Mouse (Mus musculus): ENCODE data around the gene Brsk1. TPM values are rescaled to one million over a fixed set of nuclear protein-coding genes. Genes with fewer than 3 reads are reported as not detected.

Gene Brsk1
- total and polyA plus RNA-seq, 2 experiments: 0.09 to 0.40 TPM

DNA sequence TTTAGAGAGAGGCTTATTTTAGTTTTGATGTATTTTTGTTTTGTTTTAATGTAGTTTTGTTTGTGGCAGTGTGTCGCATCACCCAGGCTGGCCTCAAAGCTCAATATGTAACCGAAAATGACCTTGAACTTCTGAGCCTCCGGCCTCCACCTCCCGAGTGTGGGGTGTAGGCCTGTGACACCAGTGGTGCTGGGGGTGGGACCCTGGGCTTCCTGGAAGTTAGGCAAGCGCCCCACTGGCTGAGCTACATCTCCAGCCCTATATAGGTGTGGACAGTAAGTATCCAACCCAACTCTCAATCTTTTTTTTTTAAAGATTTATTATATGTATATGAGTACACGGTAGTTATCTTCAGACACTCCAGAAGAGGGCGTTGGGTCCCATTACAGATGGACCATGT, 12.8 kb downstream of the Brsk1 start:
- WGBS: 75% methylated on average over 7 of the region's 7 CpGs

GRCm38 (mm10) chr7:4705098-4705497, 14.7 kb downstream of the Brsk1 start:
- H3K36me3 ChIP-seq (ENCODE audit: control insufficient read depth, insufficient read depth, low read length): no peaks in the 10 kb centered on the region
- no peak for DNase-seq (ENCODE audit: extremely low read depth, low read depth, low spot score)
- no peak overlapping the region for H3K27ac ChIP-seq (replicated peaks; ENCODE audit: insufficient read depth, low read depth, low read length)
- peak overlapping the region; percentile 15; the same call in 1 of the 2 replicates for H3K9ac ChIP-seq (ENCODE audit: low read depth, low read length)
- no peaks in the 10 kb centered on the region for H3K79me2 ChIP-seq (ENCODE audit: control insufficient read depth, insufficient read depth, low read length)
- H3K4me1 ChIP-seq (ENCODE audit: control insufficient read depth, insufficient read depth, low read length): no peaks in the 10 kb centered on the region
- H3K27me3 ChIP-seq (ENCODE audit: control insufficient read depth, insufficient read depth, low read length): no peaks in the 10 kb centered on the region
- no peak overlapping the region for H3K4me3 ChIP-seq (ENCODE audit: insufficient read depth, low read depth, low read length)
- TF ChIP-seq POLR2A (IDR thresholded peaks at IDR 0.05; ENCODE audit: extremely low read depth, insufficient read depth, low read length) (no peak), CTCF (IDR thresholded peaks at IDR 0.05; ENCODE audit: low read depth, low read length) (peak; percentile 64; the same call in 1 of the 2 replicates)
- 48% methylated on average over 18 of the region's 18 CpGs for WGBS

More for the DNA sequence above, 12.8 kb downstream of the Brsk1 start:
- no peaks in the 10 kb centered on the region for H3K36me3 ChIP-seq (ENCODE audit: control insufficient read depth, insufficient read depth, low read length)
- no peaks in the 10 kb centered on the region for H3K79me2 ChIP-seq (ENCODE audit: control insufficient read depth, insufficient read depth, low read length)
- H3K27me3 ChIP-seq (ENCODE audit: control insufficient read depth, insufficient read depth, low read length): no peaks in the 10 kb centered on the region
- no peak for DNase-seq (ENCODE audit: extremely low read depth, low read depth, low spot score)
- no peak overlapping the region for H3K9ac ChIP-seq (ENCODE audit: low read depth, low read length)
- H3K4me1 ChIP-seq (ENCODE audit: control insufficient read depth, insufficient read depth, low read length): no peaks in the 10 kb centered on the region
- H3K4me3 ChIP-seq (ENCODE audit: insufficient read depth, low read depth, low read length): no peak overlapping the region
- H3K27ac ChIP-seq (replicated peaks; ENCODE audit: insufficient read depth, low read depth, low read length): no peak overlapping the region
- TF ChIP-seq POLR2A (IDR thresholded peaks at IDR 0.05; ENCODE audit: extremely low read depth, insufficient read depth, low read length): no peak
- TF ChIP-seq CTCF (IDR thresholded peaks at IDR 0.05; ENCODE audit: low read depth, low read length): no peak

DNA sequence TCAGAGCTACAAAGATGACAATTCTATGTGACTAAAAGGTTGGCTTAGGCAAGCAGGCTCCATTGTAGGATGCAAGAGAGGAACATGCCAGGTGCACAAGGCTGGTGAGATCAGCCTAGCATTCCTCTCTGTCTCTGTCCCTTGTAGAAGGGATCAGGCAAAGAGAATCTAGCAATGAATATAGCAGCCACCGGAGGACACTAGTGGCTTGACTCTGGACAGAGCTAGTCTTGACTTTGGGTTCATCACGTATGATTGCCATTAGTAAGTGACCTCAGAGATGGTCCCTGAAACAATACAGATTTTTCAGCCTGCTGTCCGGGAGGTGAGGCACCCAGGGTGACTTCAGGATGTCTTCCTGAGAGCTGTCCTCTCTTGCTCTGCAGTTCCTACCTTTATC, 22.2 kb downstream of the Brsk1 start:
- no peak for TF ChIP-seq CTCF (IDR thresholded peaks at IDR 0.05; ENCODE audit: low read depth, low read length)
- TF ChIP-seq POLR2A (IDR thresholded peaks at IDR 0.05; ENCODE audit: extremely low read depth, insufficient read depth, low read length): no peak
- H3K4me1 ChIP-seq (ENCODE audit: control insufficient read depth, insufficient read depth, low read length): no peaks in the 10 kb centered on the region
- DNase-seq (ENCODE audit: extremely low read depth, low read depth, low spot score): no peak
- H3K36me3 ChIP-seq (ENCODE audit: control insufficient read depth, insufficient read depth, low read length): no peaks in the 10 kb centered on the region
- no peak overlapping the region for H3K4me3 ChIP-seq (ENCODE audit: insufficient read depth, low read depth, low read length)
- no peaks in the 10 kb centered on the region for H3K79me2 ChIP-seq (ENCODE audit: control insufficient read depth, insufficient read depth, low read length)
- H3K27me3 ChIP-seq (ENCODE audit: control insufficient read depth, insufficient read depth, low read length): no peaks in the 10 kb centered on the region
- no peak overlapping the region for H3K9ac ChIP-seq (ENCODE audit: low read depth, low read length)
- WGBS: 71% methylated on average over 3 of the region's 3 CpGs
- no peak overlapping the region for H3K27ac ChIP-seq (replicated peaks; ENCODE audit: insufficient read depth, low read depth, low read length)

GRCm38 (mm10) chr7:4716955-4717354, 26.6 kb downstream of the Brsk1 start:
- no peaks in the 10 kb centered on the region for H3K36me3 ChIP-seq (ENCODE audit: control insufficient read depth, insufficient read depth, low read length)
- no peak for TF ChIP-seq CTCF (IDR thresholded peaks at IDR 0.05; ENCODE audit: low read depth, low read length)
- TF ChIP-seq POLR2A (IDR thresholded peaks at IDR 0.05; ENCODE audit: extremely low read depth, insufficient read depth, low read length): no peak
- no peaks in the 10 kb centered on the region for H3K79me2 ChIP-seq (ENCODE audit: control insufficient read depth, insufficient read depth, low read length)
- no peak overlapping the region for H3K4me3 ChIP-seq (ENCODE audit: insufficient read depth, low read depth, low read length)
- WGBS: 69% methylated on average over 6 of the region's 6 CpGs
- H3K27me3 ChIP-seq (ENCODE audit: control insufficient read depth, insufficient read depth, low read length): no peaks in the 10 kb centered on the region
- no peak for DNase-seq (ENCODE audit: extremely low read depth, low read depth, low spot score)
- no peaks in the 10 kb centered on the region for H3K4me1 ChIP-seq (ENCODE audit: control insufficient read depth, insufficient read depth, low read length)
- no peak overlapping the region for H3K9ac ChIP-seq (ENCODE audit: low read depth, low read length)
- no peak overlapping the region for H3K27ac ChIP-seq (replicated peaks; ENCODE audit: insufficient read depth, low read depth, low read length)

DNA sequence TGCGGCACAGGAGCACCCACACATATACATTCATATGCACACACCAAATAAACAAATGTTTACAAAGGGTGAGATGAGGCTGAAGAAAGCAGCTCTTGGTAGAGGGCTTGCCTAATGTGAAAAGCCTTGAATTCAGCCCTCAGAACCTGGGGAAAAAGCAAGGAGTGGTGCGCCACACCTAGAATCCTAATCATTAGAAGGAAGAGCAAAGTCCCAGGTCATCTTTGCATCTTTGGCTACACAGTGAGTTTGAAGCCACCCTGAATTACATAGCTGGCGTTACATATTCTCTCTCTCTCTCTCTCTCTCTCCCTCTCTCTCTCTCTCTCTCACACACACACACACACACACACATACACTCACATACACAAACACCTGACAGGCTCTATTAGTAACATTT, 28.9 kb downstream of the Brsk1 start:
- H3K27me3 ChIP-seq (ENCODE audit: control insufficient read depth, insufficient read depth, low read length): peaks cover 3% of the 10 kb centered on the region; the same call in 1 of the 2 replicates
- WGBS: 94% methylated on average over 3 of the region's 3 CpGs
- no peaks in the 10 kb centered on the region for H3K79me2 ChIP-seq (ENCODE audit: control insufficient read depth, insufficient read depth, low read length)
- H3K36me3 ChIP-seq (ENCODE audit: control insufficient read depth, insufficient read depth, low read length): no peaks in the 10 kb centered on the region
- H3K4me1 ChIP-seq (ENCODE audit: control insufficient read depth, insufficient read depth, low read length): no peaks in the 10 kb centered on the region
- no peak overlapping the region for H3K4me3 ChIP-seq (ENCODE audit: insufficient read depth, low read depth, low read length)
- H3K9ac ChIP-seq (ENCODE audit: low read depth, low read length): no peak overlapping the region
- H3K27ac ChIP-seq (replicated peaks; ENCODE audit: insufficient read depth, low read depth, low read length): no peak overlapping the region
- DNase-seq (ENCODE audit: extremely low read depth, low read depth, low spot score): no peak
- TF ChIP-seq CTCF (IDR thresholded peaks at IDR 0.05; ENCODE audit: low read depth, low read length): no peak
- no peak for TF ChIP-seq POLR2A (IDR thresholded peaks at IDR 0.05; ENCODE audit: extremely low read depth, insufficient read depth, low read length)

- WGBS: 33% methylated on average over 12 of the region's 12 CpGs
- TF ChIP-seq POLR2A (IDR thresholded peaks at IDR 0.05; ENCODE audit: extremely low read depth, insufficient read depth, low read length): no peak
- no peak for TF ChIP-seq CTCF (IDR thresholded peaks at IDR 0.05; ENCODE audit: low read depth, low read length)
- H3K36me3 ChIP-seq (ENCODE audit: control insufficient read depth, insufficient read depth, low read length): no peaks in the 10 kb centered on the region
- H3K4me1 ChIP-seq (ENCODE audit: control insufficient read depth, insufficient read depth, low read length): no peaks in the 10 kb centered on the region
- H3K27me3 ChIP-seq (ENCODE audit: control insufficient read depth, insufficient read depth, low read length): peaks cover 3% of the 10 kb centered on the region; the same call in 1 of the 2 replicates
- no peaks in the 10 kb centered on the region for H3K79me2 ChIP-seq (ENCODE audit: control insufficient read depth, insufficient read depth, low read length)
- peak overlapping the region; percentile 40 for H3K27ac ChIP-seq (replicated peaks; ENCODE audit: insufficient read depth, low read depth, low read length)
- peak overlapping the region; percentile 50 for H3K4me3 ChIP-seq (ENCODE audit: insufficient read depth, low read depth, low read length)
- DNase-seq (ENCODE audit: extremely low read depth, low read depth, low spot score): no peak
- H3K9ac ChIP-seq (ENCODE audit: low read depth, low read length): 0 out of 2 replicates have a peak overlapping the region, but pooled peaks have one; percentile 51
These were observed 33.1 kb downstream of the Brsk1 start for GRCm38 (mm10) chr7:4723508-4723907.

Measured in liver, adult 2 months (tissue).